Mouse (Mus musculus) v-Abl transformed pro-B cells (cell line): ENCODE data around the gene Zfp426.

ENCODE experiments used
- in situ Hi-C, 2 experiments: fragments of 400-800 bp; cut with MboI; formaldehyde crosslinking; loops; one replicate each; pipeline ENCODE4 v1.15.1; 2025; ENCODE audit not compliant: unreplicated experiment in 2 of 2

Gene Zfp426

DNA sequence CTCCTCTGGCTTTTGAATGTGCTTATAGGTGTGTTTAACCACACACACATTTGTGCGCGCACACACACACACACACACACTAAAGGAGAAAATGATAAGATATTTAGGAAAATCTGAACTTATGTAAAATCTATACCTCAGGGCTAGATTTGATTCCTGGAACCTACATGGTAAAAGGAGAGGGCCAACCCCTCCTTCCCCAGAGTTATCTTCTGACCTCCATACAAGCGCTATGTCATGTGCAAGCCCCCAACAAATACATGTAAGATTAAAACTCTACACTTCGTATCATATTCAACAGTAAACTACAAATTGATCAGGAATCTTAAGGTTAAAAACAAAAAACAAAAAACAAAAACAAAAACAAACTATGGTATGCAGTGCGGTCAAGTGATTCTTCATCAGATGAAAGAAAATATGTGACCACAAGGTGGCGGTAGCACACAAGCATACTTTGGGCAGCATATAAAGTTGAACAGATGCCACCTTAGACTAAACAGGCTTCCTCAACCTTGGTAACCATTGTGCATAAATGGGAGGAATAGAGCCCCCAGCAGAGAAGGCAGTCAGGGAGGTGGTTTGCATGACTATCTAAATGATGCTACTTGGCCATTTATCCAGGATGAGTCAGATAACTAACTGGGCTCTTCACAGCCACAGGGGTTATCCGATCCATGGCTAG, 25.6 kb downstream of the Zfp426 start:
- in situ Hi-C loops: loop anchor here (5.0 to 10.0 kb wide), 5 partner anchors 120 to 368 kb away; partner anchors contain the start of gene Pin1 (in 1 of the 2)

DNA sequence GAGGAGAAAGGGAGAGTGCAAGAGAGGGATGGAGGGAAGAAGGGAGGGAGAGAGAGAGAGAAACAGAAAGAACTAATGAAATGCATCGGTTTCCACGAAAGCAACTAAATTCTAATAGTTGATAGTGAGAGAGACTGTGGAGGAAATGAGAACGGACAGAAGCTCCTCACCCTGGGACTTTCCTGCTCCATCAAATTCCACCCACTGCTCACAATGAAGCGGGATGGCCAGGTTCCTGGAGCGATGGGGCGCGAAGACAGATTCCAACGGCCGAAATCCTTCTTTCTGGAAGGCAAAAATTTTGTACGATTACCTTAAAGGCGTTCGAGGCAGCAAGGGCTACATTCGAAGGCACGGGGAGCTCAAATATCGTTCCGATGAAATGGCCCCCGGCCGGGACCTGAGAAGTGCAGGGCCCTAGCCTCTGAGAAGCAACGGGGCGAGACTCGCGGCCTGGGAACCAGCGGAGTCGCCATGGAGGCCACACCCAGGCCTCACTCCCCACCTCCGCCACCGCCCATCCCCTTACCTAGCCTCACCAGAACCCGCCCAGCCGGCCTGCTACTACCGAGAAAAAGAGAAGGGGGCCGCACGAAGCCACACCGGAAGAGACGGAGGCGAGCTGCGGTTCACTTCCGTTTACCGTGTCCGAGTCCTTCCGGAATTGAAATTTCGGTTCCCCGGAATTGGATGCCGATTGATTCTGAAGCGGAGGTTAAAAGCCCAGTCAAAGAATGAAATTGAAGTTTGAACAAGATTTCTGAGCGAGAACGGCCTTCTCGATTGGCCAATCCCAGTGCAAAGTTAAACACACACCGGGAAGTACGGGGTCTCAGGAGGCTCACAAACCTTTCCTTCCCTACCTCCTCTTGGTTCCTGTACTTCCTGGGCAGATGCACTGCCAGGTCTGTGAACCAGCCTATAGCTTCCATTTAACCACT, 32.9 kb downstream of the Zfp426 start, which contains the start of gene Zfp26:
Gene Zfp26 (minus strand): TSS at position 786 of the 941 bp plus-strand sequence.
- in situ Hi-C loops: loop anchor here (5.0 to 10.0 kb wide), 3 partner anchors 123 to 375 kb away; partner anchors contain the start of genes Pin1 (in 1 of the 2) and Zfp846 (in 1 of the 2)

DNA sequence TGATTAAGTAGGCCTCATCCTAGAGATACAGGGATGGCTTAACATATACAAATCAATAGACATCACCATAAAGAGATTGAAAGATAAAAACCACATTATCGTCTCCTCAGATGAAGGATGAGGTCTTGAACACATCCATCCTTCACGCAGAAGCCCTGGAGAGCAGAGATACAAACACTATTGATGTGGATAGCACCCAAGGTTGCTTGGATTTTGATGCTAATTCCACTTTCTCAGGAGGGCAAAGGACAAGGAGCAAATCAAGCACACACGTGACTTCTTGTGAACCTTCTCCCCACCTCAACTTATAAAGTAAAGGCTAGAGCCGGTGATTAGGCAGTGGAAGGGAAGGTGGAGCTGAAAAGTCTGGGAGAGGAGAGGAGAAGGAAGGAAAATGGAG, 38.9 kb downstream of the Zfp426 start:
- in situ Hi-C loops: no loop called here

DNA sequence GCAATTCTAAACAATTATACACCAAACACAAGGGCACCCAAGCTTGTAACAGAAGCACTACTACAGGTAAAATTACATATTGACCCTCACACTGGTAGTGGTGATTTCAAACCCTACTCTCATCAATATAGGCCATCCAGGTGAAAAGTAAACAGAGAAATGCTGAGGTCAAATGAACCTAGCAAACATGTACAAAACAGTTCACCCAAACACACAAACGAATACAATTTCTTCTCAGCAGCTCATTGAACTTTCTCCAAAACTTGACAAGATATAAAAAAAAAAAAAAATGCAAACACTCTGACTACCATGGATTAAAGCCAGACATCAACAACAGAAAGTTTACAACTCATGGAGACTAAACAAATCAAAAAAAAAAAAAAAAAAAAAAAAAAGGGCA, 41.1 kb downstream of the Zfp426 start:
- in situ Hi-C loops: no loop called here

DNA sequence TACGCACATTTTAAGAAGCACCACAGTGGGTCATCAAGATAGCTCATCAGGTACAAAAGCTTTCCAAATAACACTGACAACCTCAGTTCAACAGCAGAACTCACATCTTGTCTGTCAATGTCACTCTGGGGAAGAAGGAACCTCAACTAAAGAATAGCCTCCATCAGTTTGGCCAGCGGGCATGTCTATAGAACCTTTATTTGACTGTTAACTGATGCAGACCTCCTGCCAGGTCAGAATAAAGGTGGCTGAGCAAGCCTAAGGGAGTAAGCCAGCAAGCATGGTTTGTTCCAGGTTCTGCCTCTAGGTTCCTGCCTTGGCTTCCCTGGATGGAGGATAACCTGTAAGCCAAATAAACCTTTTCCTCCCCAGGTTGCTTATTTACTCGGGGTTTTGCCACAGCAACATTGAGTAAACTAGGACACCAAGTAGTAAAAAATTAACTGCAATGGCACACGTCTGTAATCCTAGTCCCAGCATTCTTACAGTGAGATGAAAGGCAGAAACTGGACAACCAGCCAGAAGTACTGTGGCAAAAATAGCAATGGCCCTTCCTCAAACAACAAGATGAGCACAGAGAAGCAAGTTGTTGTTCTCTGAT, 49.3 kb downstream of the Zfp426 start:
- in situ Hi-C loops: no loop called here

DNA sequence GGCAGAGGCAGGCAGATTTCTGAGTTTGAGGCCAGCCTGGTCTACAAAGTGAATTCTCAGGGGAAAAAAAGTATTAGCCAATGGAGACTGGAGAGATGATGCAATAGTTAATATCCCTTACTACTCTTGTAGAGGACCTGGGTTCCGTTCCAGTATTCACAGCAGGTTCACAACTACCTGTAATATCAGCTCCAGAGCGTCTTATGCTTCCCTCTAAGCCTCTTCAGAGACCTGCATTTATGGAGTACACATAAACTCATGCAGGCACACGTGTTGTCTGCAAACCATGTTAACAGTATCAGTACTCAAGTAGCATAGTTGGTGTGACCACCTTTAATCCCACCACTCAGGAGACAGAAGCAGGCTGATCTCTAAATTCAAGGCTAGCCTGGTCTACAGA, 62.5 kb downstream of the Zfp426 start:
- in situ Hi-C loops: no loop called here
